Mouse (Mus musculus): ENCODE data around the gene Gm4491. TPM values are rescaled to one million over a fixed set of nuclear protein-coding genes. Genes with fewer than 3 reads are reported as not detected.
"Not testable (repeated sequence)": the region's sequence is repeated elsewhere in the genome, so short reads cannot be mapped to it uniquely, and the experiment has no call there.

Gm4491 gene
- polyA plus RNA-seq, 1 experiment: not detected

GRCm38 (mm10) chr14:57090001-57090400 is 25.7 kb downstream of the Gm4491 start:
- DNase-seq (ENCODE audit: low read depth, low spot score): no peak
- 30% methylated on average over 2 of the region's 2 CpGs for WGBS

GRCm38 (mm10) chr14:57089107-57089506 is 26.6 kb downstream of the Gm4491 start:
- no peak for DNase-seq (ENCODE audit: low read depth, low spot score)
- WGBS: 39% methylated on average over 7 of the region's 7 CpGs

GRCm38 (mm10) chr14:57084180-57084668 is 31.5 kb downstream of the Gm4491 start:
- DNase-seq (ENCODE audit: low read depth, low spot score): no peak
- WGBS: 7% methylated on average over 11 of the region's 11 CpGs

GRCm38 (mm10) chr14:57082863-57083262 is 32.8 kb downstream of the Gm4491 start:
- 94% methylated on average over 1 of the region's 1 CpGs for WGBS
- DNase-seq (ENCODE audit: low read depth, low spot score): no peak

DNA sequence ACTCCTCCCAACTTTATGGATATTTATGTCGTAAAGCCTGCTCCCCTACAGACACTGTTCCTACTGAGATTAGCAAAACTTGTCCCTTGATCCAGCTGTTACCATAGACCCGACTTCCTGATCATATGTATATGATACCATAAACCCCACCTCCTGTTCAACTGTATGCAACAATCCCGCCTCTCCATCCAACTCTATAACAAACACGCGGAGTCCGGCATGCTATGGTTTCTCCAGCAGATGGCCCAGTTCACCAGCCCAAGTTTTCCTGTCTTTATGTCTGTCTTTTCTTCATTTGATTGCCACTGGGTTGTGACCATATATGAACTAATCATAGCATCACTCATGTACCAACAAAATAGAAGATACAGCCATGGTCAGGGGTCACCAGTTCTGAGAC is 40.1 kb downstream of the Gm4491 start:
- 26% methylated on average over 6 of the region's 6 CpGs for WGBS
- no peak for DNase-seq (ENCODE audit: low read depth, low spot score)

DNA sequence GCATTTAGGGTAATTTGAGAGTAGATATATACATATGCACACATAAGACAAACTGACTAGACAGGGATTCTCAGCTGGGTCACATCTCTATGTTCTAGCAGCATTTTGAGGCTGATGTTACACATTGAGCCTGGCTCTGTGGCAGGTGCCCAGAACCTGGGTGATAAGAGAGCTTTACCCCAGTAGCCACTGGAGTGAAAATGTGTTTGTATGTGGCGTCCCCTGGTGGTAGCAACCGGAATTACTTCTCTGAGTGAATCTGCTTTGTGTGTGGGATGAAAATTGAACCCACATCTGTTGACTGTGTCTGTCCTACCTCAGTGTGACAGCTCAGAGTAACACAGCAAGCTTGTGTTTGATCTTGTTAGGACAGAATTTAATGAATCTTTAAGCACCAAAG is 45.8 kb downstream of the Gm4491 start:
- not testable (repeated sequence) for DNase-seq (ENCODE audit: low read depth, low spot score)

GRCm38 (mm10) chr14:57066053-57066452 is 49.6 kb downstream of the Gm4491 start:
- DNase-seq (ENCODE audit: low read depth, low spot score): no peak

More for the DNA sequence above, 45.8 kb downstream of the Gm4491 start:
- 2% methylated on average over 2 of the region's 2 CpGs for WGBS

Other genes starting within 250 kb of the Gm4491 start
- 3.8 and 8.4 TPM in 2 replicates for gene Zmym2, start 229.2 kb downstream of the Gm4491 start, polyA plus RNA-seq (2012; rRNA removed)
- gene Gja3, start 57.8 kb downstream of the Gm4491 start, polyA plus RNA-seq (2012; rRNA removed): not detected in 2 replicates
- gene Gjb2, start 11.2 kb downstream of the Gm4491 start, polyA plus RNA-seq (2012; rRNA removed): 9.9 and 12.6 TPM in 2 replicates
- gene Gjb6, start 17.7 kb upstream of the Gm4491 start, polyA plus RNA-seq (2012; rRNA removed): not detected in 2 replicates

Data from large intestine, adult 2 months (tissue).